Mouse (Mus musculus): ENCODE results near the gene Cog2. TPM values are rescaled to one million over a fixed set of nuclear protein-coding genes. Genes with fewer than 3 reads are reported as not detected.
A peak's percentile ranks its signal among the peaks of the same experiment; 100 is the strongest.

Gene Cog2
- total and polyA plus RNA-seq, 3 experiments = 32.6 to 37.5 TPM; not detected in 1

DNA sequence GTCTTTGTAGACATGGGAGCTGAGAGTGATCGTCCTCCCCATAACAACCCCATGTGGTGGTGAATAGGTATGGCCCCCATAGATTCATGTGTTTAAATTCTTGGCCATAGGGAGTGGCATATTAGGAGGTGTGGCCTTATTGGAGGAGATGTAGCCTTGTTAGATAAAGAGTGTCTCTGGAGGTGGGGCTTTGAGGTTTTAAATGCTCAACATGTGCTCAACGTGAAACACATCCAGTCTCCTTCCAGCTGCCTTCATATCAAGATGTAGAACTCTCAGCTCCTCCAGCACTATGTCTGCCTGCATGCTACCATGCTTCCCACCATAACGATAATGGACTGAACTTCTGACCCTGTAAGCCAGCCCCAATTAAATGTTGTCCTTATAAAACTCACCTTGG, 4.5 kb upstream of the Cog2 start:
- TF ChIP-seq ETS1 (IDR thresholded peaks at IDR 0.05; ENCODE audit: low read depth, low read length) (peak; percentile 55), TCF12 (IDR thresholded peaks at IDR 0.05; ENCODE audit: low read depth, low read length) (no peak), CHD1 (IDR thresholded peaks at IDR 0.05; ENCODE audit: low read depth, low read length) (no peak), POLR2A (IDR thresholded peaks at IDR 0.05; ENCODE audit: control insufficient read depth in 1 of 2, insufficient read depth in 1 of 2, low read depth in 1 of 2, low read length in 2 of 2, poor library complexity in 1 of 2) (peak in 1 of 2 experiments; percentile 30; a peak in 1 of 4 replicates), GATA1 (IDR thresholded peaks at IDR 0.05; ENCODE audit: low read depth, low read length) (peak; percentile 37; the same call in 1 of the 2 replicates), EP300 (IDR thresholded peaks at IDR 0.05; ENCODE audit: low read depth in 1 of 2, low read length in 2 of 2) (no peak), SMC3 (IDR thresholded peaks at IDR 0.05; ENCODE audit: low read depth, low read length) (no peak), TAL1 (IDR thresholded peaks at IDR 0.05; ENCODE audit: low read length) (no peak), SIN3A (IDR thresholded peaks at IDR 0.05; ENCODE audit: low read length) (peak; percentile 77; the same call in 1 of the 2 replicates), ZNF384 (IDR thresholded peaks at IDR 0.05; ENCODE audit: low read depth, low read length) (no peak), ZKSCAN1 (IDR thresholded peaks at IDR 0.05; ENCODE audit: low read depth, low read length) (no peak), ZC3H11A (IDR thresholded peaks at IDR 0.05; ENCODE audit: low read depth, low read length) (no peak), GABPA (IDR thresholded peaks at IDR 0.05; ENCODE audit: low read depth, low read length) (no peak), ZMIZ1 (IDR thresholded peaks at IDR 0.05; ENCODE audit: low read depth, low read length) (no peak), MAX (IDR thresholded peaks at IDR 0.05; ENCODE audit: low read length) (peak; percentile 74), MXI1 (IDR thresholded peaks at IDR 0.05; ENCODE audit: low read depth, low read length) (peak; percentile 87), E2F4 (IDR thresholded peaks at IDR 0.05; ENCODE audit: borderline replicate concordance, low read depth, low read length) (no peak), UBTF (IDR thresholded peaks at IDR 0.05; ENCODE audit: borderline replicate concordance, insufficient read depth, low read depth, low read length) (no peak), KAT2A (conservative IDR thresholded peaks at IDR 0.05; ENCODE audit: low read depth, low read length) (no peak), MYC (IDR thresholded peaks at IDR 0.05; ENCODE audit: low read depth, low read length) (peak; percentile 78; the same call in 1 of the 2 replicates), MAZ (IDR thresholded peaks at IDR 0.05; ENCODE audit: low read depth, low read length) (no peak), TBP (IDR thresholded peaks at IDR 0.05; ENCODE audit: low read depth, low read length) (peak; percentile 66; the same call in 1 of the 2 replicates), BHLHE40 (IDR thresholded peaks at IDR 0.05; ENCODE audit: borderline replicate concordance, low read depth, low read length) (no peak)
- H3K4me3 ChIP-seq (ENCODE audit: control insufficient read depth in 1 of 2, insufficient read depth in 1 of 2, low read depth in 2 of 2, low read length in 2 of 2) = no peak overlapping the region
- peaks cover 4% of the 10 kb centered on the region for H3K79me2 ChIP-seq (ENCODE audit: control insufficient read depth, insufficient read depth, low read length, poor library complexity)
- H3K9me3 ChIP-seq (replicated peaks; ENCODE audit: insufficient read depth, low read length) = no peaks in the 10 kb centered on the region
- H3K27me3 ChIP-seq (ENCODE audit: control insufficient read depth in 1 of 2, insufficient read depth in 2 of 2, low read length in 2 of 2) = no peaks in the 10 kb centered on the region; a peak in 1 of 4 replicates
- peak; percentile 75 for DNase-seq (ENCODE audit: low read depth, low spot score)
- peaks cover 0 to 13% of the 10 kb centered on the region in 2 experiments; a peak in 2 of 4 replicates for H3K36me3 ChIP-seq (ENCODE audit: control insufficient read depth in 1 of 2, insufficient read depth in 2 of 2, low read length in 2 of 2)
- peaks cover 0 to 20% of the 10 kb centered on the region in 2 experiments; a peak in 3 of 4 replicates for H3K4me1 ChIP-seq (ENCODE audit: control insufficient read depth in 1 of 2, insufficient read depth in 2 of 2, low read length in 2 of 2)
- H3K27ac ChIP-seq (ENCODE audit: control insufficient read depth, low read depth, low read length) = no peak overlapping the region
- no peak overlapping the region for H3K9ac ChIP-seq (ENCODE audit: control insufficient read depth, low read depth, low read length, poor library complexity, severe bottlenecking)
